Mouse (Mus musculus) liver, embryonic 11.5 days (tissue): ENCODE measurements around the gene 2010111I01Rik. TPM values are rescaled to one million over a fixed set of nuclear protein-coding genes. Genes with fewer than 3 reads are reported as not detected.

Experiments used
- ATAC-seq: fragments of 200-750 bp; cut with Nextera tagmentation; replicated peaks from 2 replicates; pipeline ENCODE4 v1.8.0; 2017; ENCODE audit warnings: moderate number of reproducible peaks, mild to moderate bottlenecking, moderate TSS enrichment, moderate library complexity; ENCODE audit not compliant: low FRiP score
- DNase-seq: peaks from one replicate; pipeline ENCODE4 v3.0.0-alpha.2; 2017; ENCODE audit warnings: low spot score
- H3K27ac ChIP-seq: fragments of 300-500 bp; sonication (generic); 2 replicates; pipeline ENCODE4 v1.5.1; 2014; ENCODE audit warnings: mild to moderate bottlenecking, low read depth, low read length, control low read depth
- H3K27me3 ChIP-seq: fragments of 300-500 bp; sonication (generic); replicated peaks from 2 replicates; pipeline ENCODE4 v1.6.1; 2014; ENCODE audit warnings: low read length, mixed read lengths; ENCODE audit not compliant: control insufficient read depth, insufficient read depth
- H3K36me3 ChIP-seq: fragments of 300-500 bp; sonication (generic); 2 replicates; pipeline ENCODE4 v1.6.1; 2014; ENCODE audit warnings: mild to moderate bottlenecking, low read length, moderate library complexity, mixed read lengths; ENCODE audit not compliant: control insufficient read depth, insufficient read depth
- H3K4me1 ChIP-seq: fragments of 300-500 bp; sonication (generic); replicated peaks from 2 replicates; pipeline ENCODE4 v1.6.1; 2014; ENCODE audit warnings: low read length, mixed read lengths; ENCODE audit not compliant: control insufficient read depth, insufficient read depth
- H3K4me2 ChIP-seq: fragments of 300-500 bp; sonication (generic); 2 replicates; pipeline ENCODE4 v1.6.1; 2014; ENCODE audit warnings: mild to moderate bottlenecking, control low read depth, moderate library complexity
- H3K4me3 ChIP-seq: fragments of 300-500 bp; sonication (generic); 2 replicates; pipeline ENCODE4 v1.5.1; 2014; ENCODE audit warnings: low read depth, low read length, control low read depth
- H3K9ac ChIP-seq: fragments of 300-500 bp; sonication (generic); 2 replicates; pipeline ENCODE4 v1.6.1; 2014; ENCODE audit warnings: low read depth, low read length, control low read depth
- H3K9me3 ChIP-seq: fragments of 300-500 bp; sonication (generic); 2 replicates; pipeline ENCODE4 v1.6.1; 2016; ENCODE audit warnings: low read length, inconsistent platforms, mixed read lengths; ENCODE audit not compliant: control insufficient read depth
- WGBS: fragments of 180-500 bp; shearing (Covaris S2); extraction: QIAGEN DNeasy Blood & Tissue Kit; methylation state at CpG from one replicate; pipeline ENCODE4 v1.1.7; 2014; 5-methylcytosine and 5-hydroxymethylcytosine counted together
- polyA plus RNA-seq: library from polyadenylated mRNA; unstranded; fragments of >200 nt; fragmentation: Nextera tagmentation; extraction: Ambion mirVana; gene quantifications from 2 replicates; pipeline ENCODE4 v1.2.1, GENCODE M21; 2014

2010111I01Rik gene
- 30.6 and 31.8 TPM in 2 replicates for polyA plus RNA-seq

- peak within 1 kb of the TSS; percentile 89 for H3K4me2 ChIP-seq
- no peaks in the 10 kb centered on the region for H3K4me1 ChIP-seq
- no peaks in the 10 kb centered on the region for H3K27me3 ChIP-seq
- peak within 1 kb of the TSS; percentile 73 for H3K9ac ChIP-seq
- H3K36me3 ChIP-seq: no peaks in the 10 kb centered on the region
- no peaks in the 10 kb centered on the region; the same call in 1 of the 2 replicates for H3K9me3 ChIP-seq
- H3K4me3 ChIP-seq: peak within 1 kb of the TSS; percentile 85
- DNase-seq (peak; percentile 97), ATAC-seq (peak; percentile 92)
- no peak within 1 kb of the TSS for H3K27ac ChIP-seq
- under 1% methylated on average over 41 of the region's 41 CpGs for WGBS
These were observed at the start of gene 2010111I01Rik for GRCm38 (mm10) chr13:62964640-62965311. Gene 2010111I01Rik (plus strand): TSS chr13:62964893.

GRCm38 (mm10) chr13:62916675-62917074, 48.0 kb upstream of the 2010111I01Rik start:
- WGBS: 64% methylated on average over 4 of the region's 4 CpGs
- H3K4me2 ChIP-seq: no peak overlapping the region
- H3K9me3 ChIP-seq: no peaks in the 10 kb centered on the region
- no peaks in the 10 kb centered on the region for H3K4me1 ChIP-seq
- no peak overlapping the region for H3K27ac ChIP-seq
- no peak for DNase-seq
- no peak overlapping the region for H3K4me3 ChIP-seq
- H3K27me3 ChIP-seq: no peaks in the 10 kb centered on the region
- no peak for ATAC-seq
- H3K36me3 ChIP-seq: no peaks in the 10 kb centered on the region
- no peak overlapping the region for H3K9ac ChIP-seq

GRCm38 (mm10) chr13:62917416-62918110, 47.1 kb upstream of the 2010111I01Rik start:
- no peak for ATAC-seq
- Histone ChIP-seq H3K4me3 (no peak overlapping the region), H3K27ac (no peak overlapping the region), H3K4me1 (no peaks in the 10 kb centered on the region), H3K27me3 (no peaks in the 10 kb centered on the region), H3K9ac (no peak overlapping the region), H3K4me2 (no peak overlapping the region), H3K9me3 (no peaks in the 10 kb centered on the region), H3K36me3 (no peaks in the 10 kb centered on the region)
- DNase-seq: no peak
- WGBS: 66% methylated on average over 1 of the region's 1 CpGs

- Histone ChIP-seq H3K9ac (no peak overlapping the region), H3K4me2 (no peak overlapping the region), H3K9me3 (no peaks in the 10 kb centered on the region), H3K4me3 (no peak overlapping the region), H3K27me3 (no peaks in the 10 kb centered on the region), H3K27ac (no peak overlapping the region), H3K36me3 (no peaks in the 10 kb centered on the region), H3K4me1 (no peaks in the 10 kb centered on the region)
- 36% methylated on average over 11 of the region's 11 CpGs for WGBS
- DNase-seq (peak; percentile 62), ATAC-seq (no peak)
These were observed 44.9 kb upstream of the 2010111I01Rik start for GRCm38 (mm10) chr13:62919647-62920341.

- H3K36me3 ChIP-seq: no peaks in the 10 kb centered on the region
- no peak overlapping the region for H3K27ac ChIP-seq
- H3K4me1 ChIP-seq: no peaks in the 10 kb centered on the region
- H3K9ac ChIP-seq: no peak overlapping the region
- H3K27me3 ChIP-seq: no peaks in the 10 kb centered on the region
- H3K9me3 ChIP-seq: no peaks in the 10 kb centered on the region
- ATAC-seq (no peak), DNase-seq (no peak)
- WGBS: 71% methylated on average over 3 of the region's 3 CpGs
- no peak overlapping the region for H3K4me3 ChIP-seq
- no peak overlapping the region for H3K4me2 ChIP-seq
These were observed 42.0 kb upstream of the 2010111I01Rik start for GRCm38 (mm10) chr13:62922645-62923044.

- no peaks in the 10 kb centered on the region for H3K9me3 ChIP-seq
- no peak for ATAC-seq
- no peak overlapping the region for H3K4me3 ChIP-seq
- H3K27ac ChIP-seq: no peak overlapping the region
- H3K36me3 ChIP-seq: no peaks in the 10 kb centered on the region
- no peaks in the 10 kb centered on the region for H3K4me1 ChIP-seq
- no peaks in the 10 kb centered on the region for H3K27me3 ChIP-seq
- no peak overlapping the region for H3K4me2 ChIP-seq
- H3K9ac ChIP-seq: no peak overlapping the region
- 81% methylated on average over 8 of the region's 8 CpGs for WGBS
- no peak for DNase-seq
These were observed 41.5 kb upstream of the 2010111I01Rik start for GRCm38 (mm10) chr13:62923182-62923581.

- ATAC-seq: no peak
- no peaks in the 10 kb centered on the region for H3K9me3 ChIP-seq
- no peaks in the 10 kb centered on the region for H3K27me3 ChIP-seq
- H3K27ac ChIP-seq: no peak overlapping the region
- H3K9ac ChIP-seq: no peak overlapping the region
- DNase-seq: no peak
- no peak overlapping the region for H3K4me3 ChIP-seq
- 75% methylated on average over 1 of the region's 1 CpGs for WGBS
- H3K4me1 ChIP-seq: no peaks in the 10 kb centered on the region
- no peak overlapping the region for H3K4me2 ChIP-seq
- H3K36me3 ChIP-seq: no peaks in the 10 kb centered on the region
These were observed 38.2 kb upstream of the 2010111I01Rik start for GRCm38 (mm10) chr13:62926479-62926878.

GRCm38 (mm10) chr13:62927470-62927869, 37.2 kb upstream of the 2010111I01Rik start:
- H3K4me1 ChIP-seq: no peaks in the 10 kb centered on the region
- 71% methylated on average over 1 of the region's 1 CpGs for WGBS
- H3K9me3 ChIP-seq: no peaks in the 10 kb centered on the region
- no peaks in the 10 kb centered on the region for H3K27me3 ChIP-seq
- H3K27ac ChIP-seq: no peak overlapping the region
- DNase-seq: no peak
- ATAC-seq: no peak
- H3K9ac ChIP-seq: no peak overlapping the region
- no peak overlapping the region for H3K4me2 ChIP-seq
- H3K36me3 ChIP-seq: no peaks in the 10 kb centered on the region
- no peak overlapping the region for H3K4me3 ChIP-seq
